Mouse (Mus musculus) layer of hippocampus, postnatal 36 days (tissue): Measurements from ENCODE around the gene Src. TPM values are rescaled to one million over a fixed set of nuclear protein-coding genes. Genes with fewer than 3 reads are reported as not detected.
"Not testable (repeated sequence)": the region's sequence is repeated elsewhere in the genome, so short reads cannot be mapped to it uniquely, and the experiment has no call there.

ENCODE experiments used
- DNase-seq, 2 experiments: peaks; one replicate each; pipeline ENCODE4 v3.0.0; 2022
- total RNA-seq, 2 experiments: library from RNA; stranded (reverse); gene quantifications; 2 replicates each; pipeline ENCODE4 v1.2.3; 2021

The Src gene
- total RNA-seq, 2 experiments from 2014 or later, result 154 to 160 TPM

DNA sequence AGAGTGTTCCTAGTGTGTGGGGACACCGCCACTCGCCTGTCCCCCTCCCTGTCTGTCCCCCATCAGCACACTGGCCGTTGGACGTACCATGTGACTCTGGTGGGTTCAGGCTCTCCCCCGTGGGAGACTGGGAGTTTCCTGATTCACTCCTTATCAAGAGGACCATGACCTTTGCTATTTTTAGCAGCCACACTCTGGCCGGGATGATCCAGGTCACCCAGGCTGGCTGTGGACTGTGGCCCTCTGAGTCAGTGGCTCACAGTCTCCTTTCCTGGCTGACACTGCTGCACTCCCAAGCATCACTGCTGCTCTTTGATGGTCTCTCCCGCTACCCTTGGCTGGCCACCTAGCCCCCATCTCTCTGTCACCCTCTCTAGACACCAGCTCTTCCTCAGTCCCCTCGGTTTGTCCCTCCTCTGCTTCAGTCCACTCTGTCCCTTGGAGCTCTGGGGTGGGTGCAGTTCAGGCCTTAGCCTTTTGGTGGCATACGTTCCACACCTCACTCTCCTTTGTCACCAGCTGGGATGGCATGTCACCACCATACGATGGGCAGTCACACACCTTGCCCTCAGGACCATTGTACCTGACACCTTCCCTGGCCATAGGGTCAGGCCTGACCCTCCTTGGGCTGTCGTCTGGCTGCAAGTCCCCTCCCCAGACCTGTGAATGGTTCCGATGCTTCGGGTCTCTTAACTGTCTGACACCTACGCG, 61.8 kb downstream of the Src start:
- peak in 1 of 2 experiments; percentile 58 for DNase-seq

DNA sequence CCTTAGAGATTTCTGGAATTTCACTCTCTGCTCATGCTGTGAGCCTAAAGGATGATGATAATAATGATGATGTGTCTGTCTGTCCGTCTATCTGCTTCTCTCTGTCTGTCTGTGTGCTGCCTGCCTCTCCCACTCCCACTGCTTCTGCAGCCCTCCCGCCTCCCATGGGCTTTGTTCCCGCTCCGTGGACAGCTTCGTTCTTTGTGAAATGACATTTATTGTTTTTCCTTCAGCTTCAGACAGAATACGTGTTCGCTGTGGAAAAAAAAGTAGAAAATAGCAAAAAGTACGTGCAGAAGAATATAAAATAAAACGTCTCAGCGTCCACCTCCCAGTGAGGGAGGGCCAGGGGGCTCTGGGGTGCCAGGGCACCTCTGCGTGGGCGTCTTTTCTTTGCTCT, 64.5 kb downstream of the Src start:
- DNase-seq, result no peak

DNA sequence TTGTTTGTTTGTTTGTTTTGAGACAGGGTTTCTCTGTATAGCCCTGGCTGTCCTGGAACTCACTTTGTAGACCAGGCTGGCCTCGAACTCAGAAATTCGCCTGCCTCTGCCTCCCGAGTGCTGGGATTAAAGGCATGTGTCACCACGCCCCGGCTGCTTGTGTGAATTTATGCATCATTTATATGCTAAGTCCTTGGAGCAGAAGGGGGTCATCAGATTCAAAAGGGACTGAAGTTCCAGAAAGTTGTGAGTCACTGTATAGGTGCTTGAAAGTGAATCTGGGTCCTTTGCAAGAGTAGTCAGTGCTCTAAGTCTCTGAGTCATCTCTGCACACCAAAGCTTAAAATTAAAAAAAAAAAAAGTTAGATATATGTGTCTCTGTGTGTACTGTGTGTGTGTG, 68.3 kb downstream of the Src start:
- DNase-seq, result not testable (repeated sequence)

DNA sequence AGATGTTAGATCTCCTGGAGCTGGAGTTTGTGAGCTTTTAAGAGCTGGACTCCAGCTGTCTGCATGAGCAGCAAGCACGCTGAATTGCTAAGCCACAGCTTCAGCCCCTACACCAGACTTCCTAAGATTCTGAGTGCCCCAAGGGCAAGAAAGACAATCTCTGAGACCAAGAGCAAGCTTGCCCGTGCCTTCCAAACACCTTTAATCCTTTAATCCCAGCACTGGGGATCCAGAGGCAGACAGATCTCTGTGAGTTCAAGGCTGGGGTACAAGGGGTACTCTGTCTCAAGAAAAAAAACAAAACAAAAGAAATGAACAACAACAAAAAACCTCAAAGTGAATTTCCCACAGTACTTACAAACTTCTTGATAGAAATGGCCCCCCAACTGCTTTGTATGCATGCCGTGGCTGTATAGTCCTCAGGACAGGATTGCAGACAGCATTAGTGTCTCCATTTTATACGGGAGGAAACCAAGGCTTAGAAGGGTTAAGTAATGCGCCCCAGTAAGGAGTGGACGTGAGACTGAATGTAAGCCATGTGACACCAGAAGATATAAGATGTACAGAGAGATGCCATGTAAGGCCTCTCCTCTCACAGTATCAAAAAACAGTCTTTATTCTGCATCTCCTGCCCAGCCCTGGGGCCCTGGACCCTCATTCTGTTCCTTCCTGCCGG, 68.9 kb downstream of the Src start:
- no peak for DNase-seq

DNA sequence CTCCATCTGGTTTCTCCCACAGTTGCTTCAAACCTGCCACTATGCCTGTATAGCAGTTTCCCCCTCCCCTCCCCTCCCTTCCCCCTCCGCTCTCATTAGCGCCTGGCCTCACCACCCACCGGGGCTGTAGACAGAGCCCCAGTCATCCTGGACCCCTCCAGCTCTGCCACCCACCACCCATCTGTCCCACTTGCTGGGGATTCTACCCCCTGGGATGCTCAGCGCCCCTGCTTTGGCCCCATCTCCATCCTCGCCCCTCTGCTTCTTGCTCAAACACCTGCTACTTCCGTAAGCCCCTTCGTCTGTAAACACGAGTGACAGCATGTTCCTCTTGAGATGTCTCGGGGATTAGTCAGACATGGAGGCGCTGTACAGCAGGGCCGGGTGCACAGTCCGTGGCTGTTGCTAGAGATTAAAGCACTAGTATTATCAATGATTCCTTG, 69.5 kb downstream of the Src start:
- DNase-seq, result no peak

DNA sequence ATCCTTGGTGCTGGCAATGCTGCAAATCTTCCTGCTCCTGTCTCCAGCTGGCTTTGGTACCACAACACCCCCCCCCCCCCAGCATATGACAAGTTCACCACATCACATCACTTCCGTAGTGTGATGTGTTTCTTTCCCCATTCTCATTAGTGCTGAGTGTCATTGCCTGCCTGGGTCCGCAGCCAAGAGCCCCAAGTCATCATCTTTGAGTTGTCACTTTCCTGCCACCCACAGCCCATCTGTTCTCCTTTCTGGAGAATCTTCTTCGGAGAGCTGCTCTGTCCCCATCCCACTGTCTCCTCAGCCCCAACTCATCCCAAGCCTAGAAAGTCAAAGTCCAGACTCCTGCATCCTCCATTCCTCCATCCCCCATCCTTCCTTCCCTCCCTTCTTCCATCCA, 75.0 kb downstream of the Src start:
- peak in 1 of 2 experiments; percentile 51 for DNase-seq

DNA sequence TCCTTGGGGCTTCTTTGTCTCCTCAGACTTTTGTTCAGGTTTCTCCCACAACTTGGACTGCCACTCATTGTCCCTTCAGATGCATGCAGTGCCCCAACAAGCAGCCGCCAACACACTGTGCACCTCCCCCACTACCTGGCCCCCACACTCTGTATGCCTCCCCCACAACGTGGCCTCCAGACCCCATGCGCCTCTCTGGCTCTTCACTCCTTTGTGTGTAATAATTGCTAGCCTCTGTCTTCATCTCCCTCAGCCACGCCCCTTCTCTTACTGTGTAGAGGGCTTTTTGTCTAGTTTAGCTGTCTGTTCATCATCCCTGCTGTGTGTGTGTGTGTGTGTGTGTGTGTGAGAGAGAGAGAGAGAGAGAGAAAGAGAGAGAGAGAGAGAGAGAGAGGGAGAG, 80.3 kb downstream of the Src start:
- no peak for DNase-seq

DNA sequence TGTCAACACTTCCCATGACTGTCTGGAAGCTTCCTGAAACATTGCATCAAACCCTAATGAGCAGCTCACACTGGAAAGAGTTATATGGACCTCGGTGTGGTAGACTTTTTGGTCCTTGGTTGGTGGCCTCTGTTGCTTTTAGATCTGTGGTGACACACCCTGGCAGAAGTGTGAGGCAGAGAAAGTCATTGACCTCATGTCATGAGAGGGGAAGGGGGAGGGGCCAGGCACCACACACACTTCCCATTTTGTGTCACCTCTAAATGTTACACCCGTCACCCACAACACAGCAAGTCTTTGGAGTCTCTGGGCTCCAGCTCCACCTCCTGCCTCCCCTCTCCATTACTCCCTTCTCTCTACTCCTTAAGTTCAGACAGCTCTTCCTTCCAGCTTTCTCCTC, 82.1 kb downstream of the Src start:
- DNase-seq, result no peak

DNA sequence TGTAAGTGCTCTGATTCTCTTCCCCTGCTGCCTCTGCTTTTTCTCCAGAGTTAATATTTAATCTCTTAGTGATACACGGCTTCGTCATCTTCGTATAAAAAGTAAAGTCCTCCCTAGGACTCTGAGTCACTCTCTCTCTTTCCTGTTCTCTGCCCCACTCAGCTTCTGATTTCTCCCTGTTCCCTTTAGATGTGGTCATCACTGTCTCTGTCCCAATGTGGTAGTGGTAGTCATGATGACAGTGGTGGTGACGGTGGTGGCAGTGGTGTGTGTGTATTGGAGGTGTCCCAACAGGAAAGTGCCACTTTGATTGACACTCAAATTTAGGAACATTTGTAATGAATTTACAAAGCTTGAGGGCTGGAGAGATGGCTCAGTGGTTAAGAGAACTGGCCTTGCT, 83.1 kb downstream of the Src start:
- no peak for DNase-seq

DNA sequence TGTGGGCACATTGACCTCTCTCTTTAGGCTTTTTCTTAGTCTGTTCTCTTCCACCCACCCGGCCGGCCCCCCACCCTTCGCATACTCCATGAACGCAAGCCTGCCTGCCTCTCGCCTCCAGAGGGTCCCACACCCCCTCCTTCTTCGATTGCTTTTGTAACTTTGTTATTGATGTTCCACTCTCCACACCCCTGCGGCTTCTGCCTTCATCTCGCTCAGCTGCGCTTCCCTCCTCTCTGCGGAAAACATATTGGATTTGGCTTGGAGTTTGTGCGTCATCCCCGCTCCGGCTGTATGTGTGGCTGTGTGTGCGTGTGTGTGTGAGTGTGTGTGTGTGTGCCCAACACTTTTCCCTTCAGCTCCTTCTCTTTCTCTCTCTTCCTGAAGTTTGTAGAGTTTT, 88.5 kb downstream of the Src start:
- peak; percentile 65 to 70 for DNase-seq

DNA sequence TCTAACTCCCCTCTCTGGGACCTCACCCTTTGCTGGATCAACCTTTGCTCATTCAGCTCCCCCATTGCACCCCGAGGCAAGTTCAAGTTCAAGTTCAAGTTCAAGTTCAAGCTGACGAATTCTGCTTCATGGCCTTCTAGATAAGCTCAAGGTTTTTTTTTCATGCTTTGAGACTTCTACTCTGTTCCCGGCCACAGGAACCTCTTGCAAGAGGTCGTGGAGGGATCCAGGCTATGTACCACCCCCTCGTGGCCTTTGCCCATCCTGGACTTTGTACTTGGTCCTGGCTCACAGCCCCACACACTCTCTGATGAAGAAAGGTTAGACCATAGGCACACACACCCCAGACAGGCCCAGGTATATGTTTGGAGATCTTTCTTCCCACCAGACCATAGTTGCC, 90.9 kb downstream of the Src start:
- DNase-seq, result no peak

DNA sequence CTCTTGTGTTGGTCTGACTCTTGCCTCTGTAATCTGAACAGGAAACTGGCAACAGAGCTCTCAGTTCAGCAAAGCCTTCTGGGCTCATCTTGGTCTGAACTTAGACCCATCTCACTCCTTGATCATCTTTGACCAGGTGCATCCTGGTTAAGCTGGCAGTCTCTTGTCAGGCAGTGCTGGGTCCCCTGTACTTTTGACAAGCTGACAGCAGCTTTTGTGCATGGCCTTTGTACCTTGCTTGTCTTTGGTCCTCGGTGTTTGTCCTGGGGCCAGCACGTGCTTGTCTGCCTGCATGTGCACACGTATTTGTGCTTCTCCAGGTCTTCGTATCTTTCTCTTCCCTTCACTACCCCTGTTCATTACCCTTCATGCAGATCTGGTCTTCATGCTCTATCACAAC, 91.8 kb downstream of the Src start:
- no peak for DNase-seq

DNA sequence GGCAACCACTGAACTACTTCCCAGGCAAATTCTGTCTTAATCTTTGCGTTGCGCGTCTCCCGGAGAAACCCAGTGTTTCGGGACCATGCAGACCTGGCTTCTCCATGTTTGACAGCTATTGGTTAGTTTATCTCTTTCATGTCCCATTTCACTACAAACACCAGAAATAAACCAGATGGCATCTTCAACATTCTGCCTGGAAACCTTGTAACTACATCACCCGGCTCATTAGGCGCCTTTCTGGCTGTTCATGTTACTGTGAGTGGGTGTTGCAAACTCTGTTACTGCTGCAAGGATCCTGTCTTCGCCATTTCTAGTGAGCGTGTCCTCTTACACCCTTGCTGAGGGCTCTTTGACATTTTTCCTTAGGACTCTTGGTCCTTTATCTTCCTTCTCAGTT, 94.6 kb downstream of the Src start:
- DNase-seq, result peak; percentile 46 to 48

DNA sequence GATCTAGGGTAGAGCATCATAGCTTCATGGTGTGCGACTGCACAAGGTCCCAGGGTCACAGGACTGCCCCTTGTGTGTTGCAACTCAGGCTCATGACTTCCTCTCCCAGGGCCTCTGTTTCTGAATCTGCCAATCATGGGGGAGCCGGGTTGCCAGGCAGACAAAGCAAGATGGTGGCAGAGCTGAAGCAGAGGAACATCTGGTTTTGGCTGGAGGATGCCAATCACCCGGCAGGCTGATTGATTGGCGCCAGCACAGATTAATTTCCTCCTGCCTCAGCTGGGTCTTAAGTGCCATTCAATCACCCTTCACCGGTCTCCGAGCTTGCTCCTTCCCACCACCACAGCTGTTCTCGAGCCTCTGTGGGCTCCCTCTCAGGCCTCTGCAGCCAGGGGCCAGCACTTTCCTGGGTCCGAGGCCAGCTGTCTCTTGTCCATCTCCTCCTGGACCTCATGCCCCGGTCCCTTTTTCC, 95.5 kb downstream of the Src start:
- no peak for DNase-seq

DNA sequence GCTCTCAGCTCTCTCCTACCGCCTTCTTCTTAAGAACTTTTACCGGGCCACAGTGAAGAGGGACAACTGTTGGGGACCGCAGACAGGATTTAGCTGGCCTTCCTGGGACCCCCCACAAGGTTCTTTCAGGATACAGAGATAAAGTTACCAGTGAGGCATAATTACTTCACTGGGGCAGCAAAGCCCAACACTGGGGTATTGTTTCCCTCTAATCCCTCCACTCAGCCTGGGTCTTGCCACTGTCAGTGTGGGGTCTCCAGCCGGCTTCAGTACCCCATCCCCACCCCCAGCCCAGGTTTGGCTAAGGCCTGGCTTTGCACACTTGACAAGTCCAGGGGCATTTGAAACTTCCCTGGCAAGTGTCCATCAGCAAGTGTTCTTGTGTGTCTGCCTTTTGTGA, 96.1 kb downstream of the Src start:
- no peak for DNase-seq

DNA sequence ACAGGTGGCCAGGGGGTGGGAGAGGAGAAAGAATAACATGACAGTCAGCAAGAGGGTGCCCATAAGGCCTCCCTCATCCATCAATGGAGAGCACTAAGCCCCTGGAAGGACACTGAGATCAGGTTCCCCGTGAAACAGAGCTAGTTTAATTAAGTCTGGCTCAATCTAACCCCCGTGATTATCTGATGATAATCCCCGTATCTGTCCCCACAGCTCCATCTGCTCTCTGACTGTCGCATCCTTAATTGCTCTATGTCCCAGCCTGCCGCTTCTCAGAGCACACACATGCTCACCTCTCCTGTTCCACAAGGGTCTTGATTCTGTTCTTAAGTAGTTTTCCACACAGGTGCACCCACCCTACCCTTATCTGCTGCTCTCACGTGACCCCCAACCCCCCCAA, 99.3 kb downstream of the Src start:
- DNase-seq, result no peak

DNA sequence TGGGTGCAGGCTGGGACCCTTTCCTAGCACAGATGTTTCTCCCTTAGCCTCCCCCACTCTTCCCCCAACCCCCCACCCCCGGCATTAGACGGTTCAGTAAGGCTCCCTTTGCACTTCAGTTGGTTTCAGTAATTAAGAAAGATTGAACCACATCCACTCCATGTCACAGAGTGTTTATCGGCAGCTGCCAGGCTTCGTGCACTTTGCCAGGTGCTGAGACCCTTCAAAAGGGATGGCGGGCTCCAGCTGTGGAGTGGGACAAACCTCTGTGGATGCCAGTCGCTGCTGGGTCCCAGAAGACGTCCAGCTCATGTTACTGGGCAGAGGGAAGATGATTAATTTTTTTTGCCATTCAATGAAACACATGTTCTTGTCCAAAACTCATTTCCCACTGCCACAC, 100.2 kb downstream of the Src start:
- no peak for DNase-seq

DNA sequence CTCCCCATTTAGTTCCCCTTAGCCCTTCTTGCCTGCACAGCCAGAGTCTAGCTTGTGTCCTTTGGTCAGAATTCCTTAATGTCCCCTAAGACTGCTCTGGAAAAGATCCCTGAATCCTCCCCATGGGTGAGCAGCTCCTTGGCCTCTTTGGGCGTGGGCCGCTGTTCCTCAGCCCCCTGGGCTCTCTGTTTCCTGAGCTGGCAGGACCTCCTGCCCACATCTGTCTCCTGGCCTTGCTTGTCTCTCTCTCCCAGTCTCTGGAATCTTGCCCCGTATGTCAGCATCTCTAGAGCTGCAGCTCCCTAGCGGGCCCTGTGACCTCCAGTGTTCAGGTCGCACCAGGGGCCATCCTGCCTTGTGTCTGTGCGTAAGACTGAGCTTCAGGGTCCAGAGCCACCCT, 101.2 kb downstream of the Src start:
- DNase-seq, result no peak

DNA sequence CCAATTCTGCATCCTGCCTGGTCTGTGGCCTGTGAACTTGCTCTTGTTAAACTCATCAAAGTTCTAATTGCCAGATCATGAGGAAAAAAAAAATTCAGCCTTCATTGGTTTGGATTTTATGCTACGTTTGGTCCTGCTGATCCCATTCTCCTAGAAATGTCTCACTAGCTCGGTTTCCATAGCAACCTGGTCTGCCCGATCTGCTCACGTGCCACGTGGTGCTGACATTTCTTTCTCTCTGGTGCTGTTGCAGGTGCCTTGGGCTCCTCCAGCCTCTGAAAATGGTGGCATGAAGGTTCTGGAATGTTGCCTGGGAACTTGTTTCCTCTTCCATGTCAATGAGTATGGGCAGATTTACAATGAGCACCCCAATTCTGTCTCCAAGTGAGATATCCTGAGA, 102.3 kb downstream of the Src start:
- no peak for DNase-seq

Other genes with a start within 250 kb of the Src start
- gene Rbl1, start 213.9 kb upstream of the Src start, total RNA-seq, result 1 to 10 TPM; 1.7 to 1.8 TPM
- gene Rpn2, start 139.4 kb upstream of the Src start, total RNA-seq, result 100 to 1,000 TPM; 131 to 136 TPM
- 1 to 10 TPM in 1 of 2 experiments, under 1 TPM in 1; 0.75 to 1.0 TPM for gene Mroh8, start 138.9 kb upstream of the Src start, total RNA-seq
- not detected for gene Ghrh, start 70.9 kb upstream of the Src start, total RNA-seq
- gene Manbal, start 50.9 kb upstream of the Src start, total RNA-seq, result 10 to 100 TPM; 53.6 to 60.9 TPM
- gene Nnat, start 141.6 kb downstream of the Src start, total RNA-seq, result 100 to 1,000 TPM; 539 to 601 TPM
- gene Blcap, start 152.8 kb downstream of the Src start, total RNA-seq, result 100 to 1,000 TPM; 117 to 137 TPM